Mouse (Mus musculus) C2C12 (cell line): ENCODE measurements around the gene Hoxd11.

Source experiments
- CEBPB ChIP-seq: IDR thresholded peaks from one replicate; pipeline ENCODE4 v1.6.1; 2011; ENCODE audit warnings: low read depth, mild to moderate bottlenecking, control low read depth, moderate library complexity
- CTCF ChIP-seq: IDR thresholded peaks from one replicate; pipeline ENCODE4 v1.5.1; 2011; ENCODE audit not compliant: control insufficient read depth, insufficient read depth, insufficient read length
- MYOG ChIP-seq: IDR thresholded peaks from one replicate; pipeline ENCODE4 v1.6.1; 2011; ENCODE audit not compliant: control insufficient read depth, insufficient read length; ENCODE audit errors: extremely low read depth
- USF1 ChIP-seq: IDR thresholded peaks from one replicate; pipeline ENCODE4 v1.6.1; 2011; ENCODE audit warnings: low read depth, mild to moderate bottlenecking, control low read depth, moderate library complexity

GRCm38 (mm10) chr2:74685059-74685603, 5.8 kb downstream of the Hoxd11 start:
- TF ChIP-seq CTCF, result no peak
- no peak for TF ChIP-seq USF1
- no peak for TF ChIP-seq MYOG
- no peak for TF ChIP-seq CEBPB
